Mouse (Mus musculus) intestine, embryonic 16.5 days (tissue): ENCODE results near the gene Ackr3. TPM values are rescaled to one million over a fixed set of nuclear protein-coding genes. Genes with fewer than 3 reads are reported as not detected.

Source experiments
- ATAC-seq: fragments of 200-750 bp; cut with Nextera tagmentation; 2 replicates; pipeline ENCODE4 v1.8.0; 2017; ENCODE audit warnings: moderate TSS enrichment, moderate library complexity
- H3K27ac ChIP-seq: fragments of 300-500 bp; sonication (generic); 2 replicates; pipeline ENCODE4 v1.5.1; 2014; ENCODE audit warnings: mild to moderate bottlenecking, low read length
- H3K27me3 ChIP-seq: fragments of 300-500 bp; sonication (generic); replicated peaks from 2 replicates; pipeline ENCODE4 v1.6.1; 2014; ENCODE audit warnings: low read length, control low read depth, mixed read lengths; ENCODE audit not compliant: control insufficient read depth, insufficient read depth
- H3K36me3 ChIP-seq: fragments of 300-500 bp; sonication (generic); 2 replicates; pipeline ENCODE4 v1.6.1; 2014; ENCODE audit warnings: low read length, control low read depth; ENCODE audit not compliant: control insufficient read depth, insufficient read depth
- H3K4me1 ChIP-seq: fragments of 300-500 bp; sonication (generic); 2 replicates; pipeline ENCODE4 v1.6.1; 2014; ENCODE audit warnings: low read length, control low read depth, mixed read lengths; ENCODE audit not compliant: control insufficient read depth, insufficient read depth
- H3K4me2 ChIP-seq: fragments of 300-500 bp; sonication (generic); 2 replicates; pipeline ENCODE4 v1.6.1; 2014; ENCODE audit warnings: low read depth, low read length, control low read depth
- H3K4me3 ChIP-seq: fragments of 300-500 bp; sonication (generic); 2 replicates; pipeline ENCODE4 v1.5.1; 2014; ENCODE audit warnings: mild to moderate bottlenecking, low read length
- H3K9ac ChIP-seq: fragments of 300-500 bp; sonication (generic); 2 replicates; pipeline ENCODE4 v1.6.1; 2014; ENCODE audit warnings: low read depth, low read length
- H3K9me3 ChIP-seq: fragments of 300-500 bp; sonication (generic); 2 replicates; pipeline ENCODE4 v1.6.1; 2016; ENCODE audit warnings: low read length, control low read depth; ENCODE audit not compliant: control insufficient read depth
- WGBS: fragments of 180-500 bp; shearing (Covaris S2); extraction: QIAGEN DNeasy Blood & Tissue Kit; methylation state at CpG from one replicate; pipeline ENCODE4 v1.1.7; 2014; 5-methylcytosine and 5-hydroxymethylcytosine counted together
- polyA plus RNA-seq: library from polyadenylated mRNA; unstranded; fragments of >200 nt; fragmentation: Nextera tagmentation; extraction: Ambion mirVana; gene quantifications from 2 replicates; pipeline ENCODE4 v1.2.1, GENCODE M21; 2015

Gene Ackr3
- polyA plus RNA-seq, 1 experiment from 2014 or later = 11.8 TPM

GRCm38 (mm10) chr1:90216395-90216794 is 12.6 kb downstream of the Ackr3 start:
- 72% methylated on average over 1 of the region's 1 CpGs for WGBS
- Histone ChIP-seq H3K27ac (no peak overlapping the region), H3K36me3 (peaks cover 5% of the 10 kb centered on the region; the same call in 1 of the 2 replicates), H3K4me2 (no peak overlapping the region), H3K27me3 (no peaks in the 10 kb centered on the region), H3K9ac (no peak overlapping the region), H3K4me3 (no peak overlapping the region), H3K4me1 (no peaks in the 10 kb centered on the region), H3K9me3 (0 out of 2 replicates have a peak, but pooled peaks cover 3% of the 10 kb centered on the region)
- no peak for ATAC-seq

- Histone ChIP-seq H3K4me2 (no peak overlapping the region), H3K27ac (no peak overlapping the region), H3K27me3 (no peaks in the 10 kb centered on the region), H3K9ac (no peak overlapping the region), H3K4me3 (no peak overlapping the region), H3K9me3 (0 out of 2 replicates have a peak, but pooled peaks cover 3% of the 10 kb centered on the region), H3K4me1 (peaks cover 2% of the 10 kb centered on the region; the same call in 1 of the 2 replicates), H3K36me3 (no peaks in the 10 kb centered on the region)
- no peak for ATAC-seq
- 42% methylated on average over 9 of the region's 9 CpGs for WGBS
Measured at GRCm38 (mm10) chr1:90220280-90220679, 16.5 kb downstream of the Ackr3 start.

GRCm38 (mm10) chr1:90220844-90221243 is 17.1 kb downstream of the Ackr3 start:
- no peak for ATAC-seq
- H3K4me1 ChIP-seq = peaks cover 6% of the 10 kb centered on the region; the same call in 1 of the 2 replicates
- no peak overlapping the region for H3K4me3 ChIP-seq
- no peak overlapping the region for H3K4me2 ChIP-seq
- H3K27ac ChIP-seq = no peak overlapping the region
- no peaks in the 10 kb centered on the region for H3K27me3 ChIP-seq
- 0 out of 2 replicates have a peak, but pooled peaks cover 3% of the 10 kb centered on the region for H3K9me3 ChIP-seq
- no peaks in the 10 kb centered on the region for H3K36me3 ChIP-seq
- no peak overlapping the region for H3K9ac ChIP-seq
- 83% methylated on average over 4 of the region's 4 CpGs for WGBS

- ATAC-seq = no peak
- H3K9ac ChIP-seq = no peak overlapping the region
- H3K4me3 ChIP-seq = no peak overlapping the region
- no peak overlapping the region for H3K4me2 ChIP-seq
- H3K27me3 ChIP-seq = no peaks in the 10 kb centered on the region
- H3K4me1 ChIP-seq = peaks cover 9% of the 10 kb centered on the region; the same call in 1 of the 2 replicates
- H3K9me3 ChIP-seq = 0 out of 2 replicates have a peak, but pooled peaks cover 3% of the 10 kb centered on the region
- no peak overlapping the region for H3K27ac ChIP-seq
- 73% methylated on average over 18 of the region's 18 CpGs for WGBS
- no peaks in the 10 kb centered on the region for H3K36me3 ChIP-seq
Measured at GRCm38 (mm10) chr1:90221811-90222361, 18.1 kb downstream of the Ackr3 start.

GRCm38 (mm10) chr1:90222427-90222901 is 18.7 kb downstream of the Ackr3 start:
- H3K27ac ChIP-seq = no peak overlapping the region
- no peaks in the 10 kb centered on the region for H3K36me3 ChIP-seq
- H3K4me2 ChIP-seq = no peak overlapping the region
- no peaks in the 10 kb centered on the region for H3K27me3 ChIP-seq
- H3K9ac ChIP-seq = no peak overlapping the region
- H3K4me3 ChIP-seq = no peak overlapping the region
- ATAC-seq = no peak
- WGBS = 84% methylated on average over 17 of the region's 17 CpGs
- peaks cover 9% of the 10 kb centered on the region; the same call in 1 of the 2 replicates for H3K4me1 ChIP-seq
- H3K9me3 ChIP-seq = 0 out of 2 replicates have a peak, but pooled peaks cover 3% of the 10 kb centered on the region

- H3K9ac ChIP-seq = no peak overlapping the region
- no peaks in the 10 kb centered on the region for H3K36me3 ChIP-seq
- no peak overlapping the region for H3K4me2 ChIP-seq
- WGBS = 61% methylated on average over 2 of the region's 2 CpGs
- ATAC-seq = no peak
- 0 out of 2 replicates have a peak, but pooled peaks cover 2% of the 10 kb centered on the region for H3K9me3 ChIP-seq
- peaks cover 14% of the 10 kb centered on the region; the same call in 1 of the 2 replicates for H3K4me1 ChIP-seq
- no peaks in the 10 kb centered on the region for H3K27me3 ChIP-seq
- H3K4me3 ChIP-seq = no peak overlapping the region
- H3K27ac ChIP-seq = no peak overlapping the region
Measured at GRCm38 (mm10) chr1:90223006-90223405, 19.2 kb downstream of the Ackr3 start.

GRCm38 (mm10) chr1:90225603-90226254 is 21.9 kb downstream of the Ackr3 start:
- no peaks in the 10 kb centered on the region for H3K27me3 ChIP-seq

GRCm38 (mm10) chr1:90227684-90228322 is 24.0 kb downstream of the Ackr3 start:
- H3K4me2 ChIP-seq = no peak overlapping the region
- H3K36me3 ChIP-seq = no peaks in the 10 kb centered on the region
- H3K9ac ChIP-seq = no peak overlapping the region
- peaks cover 18% of the 10 kb centered on the region; the same call in 1 of the 2 replicates for H3K4me1 ChIP-seq
- ATAC-seq = peak; percentile 63; the same call in 1 of the 2 replicates
- no peak overlapping the region for H3K4me3 ChIP-seq
- WGBS = 31% methylated on average over 12 of the region's 12 CpGs
- no peaks in the 10 kb centered on the region for H3K9me3 ChIP-seq
- H3K27me3 ChIP-seq = no peaks in the 10 kb centered on the region
- H3K27ac ChIP-seq = no peak overlapping the region

More at GRCm38 (mm10) chr1:90225603-90226254, 21.9 kb downstream of the Ackr3 start:
- no peak overlapping the region for H3K27ac ChIP-seq
- H3K9ac ChIP-seq = no peak overlapping the region
- no peaks in the 10 kb centered on the region for H3K9me3 ChIP-seq
- no peak overlapping the region for H3K4me3 ChIP-seq
- no peak overlapping the region for H3K4me2 ChIP-seq
- WGBS = 46% methylated on average over 9 of the region's 9 CpGs
- peak; percentile 67; the same call in 1 of the 2 replicates for ATAC-seq
- H3K36me3 ChIP-seq = no peaks in the 10 kb centered on the region
- H3K4me1 ChIP-seq = peaks cover 18% of the 10 kb centered on the region; the same call in 1 of the 2 replicates

- Histone ChIP-seq H3K4me2 (no peak overlapping the region), H3K27ac (no peak overlapping the region), H3K9me3 (no peaks in the 10 kb centered on the region), H3K9ac (no peak overlapping the region), H3K4me3 (no peak overlapping the region), H3K36me3 (no peaks in the 10 kb centered on the region), H3K27me3 (no peaks in the 10 kb centered on the region), H3K4me1 (peaks cover 18% of the 10 kb centered on the region; the same call in 1 of the 2 replicates)
- 39% methylated on average over 9 of the region's 9 CpGs for WGBS
- ATAC-seq = no peak
Measured at GRCm38 (mm10) chr1:90228323-90228697, 24.5 kb downstream of the Ackr3 start.
